ENCODE assay signal across 10 mouse cellular contexts in the genomic region with DNA sequence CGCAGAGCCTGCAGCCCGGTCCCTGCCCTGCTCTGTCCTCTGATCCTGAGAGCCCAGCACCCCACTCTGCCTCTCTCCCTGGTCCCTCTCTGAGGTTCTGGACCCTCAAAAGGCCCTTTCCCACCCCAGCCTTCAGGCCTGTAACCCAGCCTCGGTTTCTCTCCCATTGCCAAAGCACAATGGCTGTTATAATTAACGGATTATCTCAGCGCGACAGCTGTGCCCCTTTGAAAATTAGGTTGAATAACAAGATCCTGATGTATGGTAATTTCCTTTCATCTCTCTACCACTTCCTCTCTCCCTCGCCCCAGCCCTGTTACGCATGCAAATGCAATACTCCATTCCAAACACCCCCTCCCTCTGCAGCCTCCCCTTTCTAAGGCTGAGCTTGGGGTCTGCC. TPM values are rescaled to one million over a fixed set of nuclear protein-coding genes. Genes with fewer than 3 reads are reported as not detected.
A peak's percentile ranks its signal among the peaks of the same experiment; 100 is the strongest.
DNase-seq lines count a peak whose midpoint lies in the region; ATAC-seq and TF ChIP-seq lines count a peak whose summit lies in the region.
"Had no signal": no experiment of that assay in that cellular context is flagged by ENCODE, and none has a peak within 500 bp of the region (broad histone marks: within the 10 kb centered on the region; RNA-seq: fewer than 3 reads in every experiment).

No protein-coding gene starts in this region.

- no peak for ATAC-seq in embryonic facial prominence, embryonic 12.5 days (ENCODE audit: insufficient number of reproducible peaks, insufficient read depth, low FRiP score, low TSS enrichment)
- no peak for ATAC-seq in hindbrain, embryonic 16.5 days
- ATAC-seq: Patski had no signal

- WGBS in embryonic facial prominence, embryonic 12.5 days, result 20% methylated on average over 8 of the region's 8 CpGs
- WGBS in hindbrain, embryonic 16.5 days, result 10% methylated on average over 8 of the region's 8 CpGs
- 19% methylated on average over 8 of the region's 8 CpGs for WGBS in olfactory bulb, adult 2 months

- H3K9me3 ChIP-seq in embryonic facial prominence, embryonic 12.5 days, result no peaks in the 10 kb centered on the region
- no peaks in the 10 kb centered on the region for H3K9me3 ChIP-seq in hindbrain, embryonic 16.5 days (ENCODE audit: control insufficient read depth, low read length)

- no peaks in the 10 kb centered on the region for H3K36me3 ChIP-seq in embryonic facial prominence, embryonic 12.5 days
- H3K36me3 ChIP-seq in hindbrain, embryonic 16.5 days (ENCODE audit: control insufficient read depth, insufficient read depth, low read length), result no peaks in the 10 kb centered on the region

- no peak overlapping the region for H3K27ac ChIP-seq in embryonic facial prominence, embryonic 12.5 days
- H3K27ac ChIP-seq in hindbrain, embryonic 16.5 days (ENCODE audit: low read depth, low read length), result peak overlapping the region; percentile 65
- H3K27ac ChIP-seq in olfactory bulb, adult 2 months (ENCODE audit: insufficient read depth, low read depth, low read length), result peak overlapping the region; percentile 59

- H3K4me3 ChIP-seq in embryonic facial prominence, embryonic 12.5 days, result no peak overlapping the region
- H3K4me3 ChIP-seq in hindbrain, embryonic 16.5 days (ENCODE audit: low read length), result no peak overlapping the region
- no peak overlapping the region for H3K4me3 ChIP-seq in olfactory bulb, adult 2 months (ENCODE audit: insufficient read depth, low read depth, low read length)

- peak overlapping the region; percentile 35; the same call in 1 of the 2 replicates for H3K9ac ChIP-seq in embryonic facial prominence, embryonic 12.5 days
- H3K9ac ChIP-seq in hindbrain, embryonic 16.5 days (ENCODE audit: low read depth, low read length), result no peak overlapping the region

- no peak; the same call in 1 of the 2 replicates for TF ChIP-seq POLR2A in olfactory bulb, adult 2 months (IDR thresholded peaks at IDR 0.05; ENCODE audit: insufficient read depth, low read depth, low read length)

- peaks cover 9% of the 10 kb centered on the region; the same call in 1 of the 2 replicates for H3K27me3 ChIP-seq in embryonic facial prominence, embryonic 12.5 days
- no peaks in the 10 kb centered on the region for H3K27me3 ChIP-seq in hindbrain, embryonic 16.5 days (replicated peaks; ENCODE audit: control insufficient read depth, insufficient read depth, low read length)

- H3K4me1 ChIP-seq in embryonic facial prominence, embryonic 12.5 days, result peaks cover 23% of the 10 kb centered on the region; the same call in 1 of the 2 replicates
- H3K4me1 ChIP-seq in hindbrain, embryonic 16.5 days (ENCODE audit: control insufficient read depth, insufficient read depth, low read depth, low read length), result peaks cover 33% of the 10 kb centered on the region
- peaks cover 93% of the 10 kb centered on the region for H3K4me1 ChIP-seq in olfactory bulb, adult 2 months (ENCODE audit: control insufficient read depth, insufficient read depth, low read length)

- DNase-seq in R1 (ENCODE audit: low read depth, low spot score) (peak; percentile 4), liver (no peak)
- no peak for DNase-seq in kidney, adult 9 months
- DNase-seq in cerebellum, adult 9-11 months, result no peak
- no peak for DNase-seq in cerebellum, postnatal 10 days
- DNase-seq: kidney, adult 18-20 months had no signal

- no peak for TF ChIP-seq CTCF in olfactory bulb, adult 2 months (IDR thresholded peaks at IDR 0.05; ENCODE audit: insufficient read depth, low read depth, low read length)

- H3K4me2 ChIP-seq in embryonic facial prominence, embryonic 12.5 days (replicated peaks), result peak overlapping the region; percentile 10
- no peak overlapping the region for H3K4me2 ChIP-seq in hindbrain, embryonic 16.5 days (ENCODE audit: low read length)

RNA-seq across cellular contexts. Expression of a gene that starts 35.1 kb away (rescaled TPM):
- polyA plus RNA-seq in embryonic facial prominence, embryonic 12.5 days (2016; fragmentation: Nextera tagmentation; extraction: Ambion mirVana), result 0.06 and 0.19 TPM in 2 replicates
- 11.6 and 13.3 TPM in 2 replicates for polyA plus RNA-seq in hindbrain, embryonic 16.5 days (2015; fragmentation: Nextera tagmentation; extraction: Ambion mirVana)
- not detected in 2 replicates for polyA plus RNA-seq in olfactory bulb, adult 2 months (2012; ENCODE audit: insufficient read depth, insufficient read length, low replicate concordance, missing spikeins)

Comparison
In these comparisons a context has a peak if more than half of its experiments do, and no peak if none do; other contexts are left out.
1. RNA of a gene that starts 35.1 kb away (polyA plus RNA-seq): 11.6 to 13.3 TPM in hindbrain, embryonic 16.5 days; 0.06 to 0.19 TPM in embryonic facial prominence, embryonic 12.5 days and not detected in olfactory bulb, adult 2 months; every median in the first group is over 10 times any median in the second.